Mouse (Mus musculus) left cerebral cortex, postnatal 10 days (tissue): Measurements from ENCODE around the gene Lrrc8e. TPM values are rescaled to one million over a fixed set of nuclear protein-coding genes. Genes with fewer than 3 reads are reported as not detected.

Experiments
- total RNA-seq, 2 experiments: library from RNA; stranded (reverse); gene quantifications; 2 replicates each; pipeline ENCODE4 v1.2.3; 2021

Lrrc8e gene
- total RNA-seq, 2 experiments from 2014 or later: not detected

Other genes starting within 250 kb of the Lrrc8e start
- gene Cd209f, start 121.0 kb upstream of the Lrrc8e start, total RNA-seq: under 1 TPM; 0.22 to 0.41 TPM
- gene Cd209g, start 92.7 kb upstream of the Lrrc8e start, total RNA-seq: under 1 TPM in 1 of 2 experiments, not detected in 1; 0.26 TPM
- 100 to 1,000 TPM; 127 to 130 TPM for gene Evi5l, start 60.3 kb upstream of the Lrrc8e start, total RNA-seq
- 10 to 100 TPM; 60.1 to 63.3 TPM for gene Prr36, start 9.4 kb upstream of the Lrrc8e start, total RNA-seq
- 10 to 100 TPM; 59.8 to 68.6 TPM for gene Map2k7, start 11.9 kb downstream of the Lrrc8e start, total RNA-seq
- 1 to 10 TPM in 1 of 2 experiments, not detected in 1; 1.6 TPM for gene Gm49320, start 12.0 kb downstream of the Lrrc8e start, total RNA-seq
- 1 to 10 TPM; 8.6 to 8.9 TPM for gene Tgfbr3l, start 21.4 kb downstream of the Lrrc8e start, total RNA-seq
- gene Snapc2, start 26.3 kb downstream of the Lrrc8e start, total RNA-seq: 10 to 100 TPM; 32.3 to 33.3 TPM
- 100 to 1,000 TPM; 508 to 519 TPM for gene Ctxn1, start 32.4 kb downstream of the Lrrc8e start, total RNA-seq
- 10 to 100 TPM; 67.1 to 73.9 TPM for gene Timm44, start 49.1 kb downstream of the Lrrc8e start, total RNA-seq
- gene Ccl25, start 98.4 kb downstream of the Lrrc8e start, total RNA-seq: 10 to 100 TPM; 22.4 to 24.4 TPM
- gene Elavl1, start 98.6 kb downstream of the Lrrc8e start, total RNA-seq: 10 to 100 TPM; 69.0 to 70.5 TPM